Mouse (Mus musculus) CD4-positive helper T cell, adult 2 months (primary cell): ENCODE data around the gene St5.

Source experiments
- DNase-seq: peaks from one replicate; pipeline ENCODE4 v3.0.0-alpha.2; 2012; ENCODE audit warnings: low read depth, missing footprints, low spot score

Gene St5

DNA sequence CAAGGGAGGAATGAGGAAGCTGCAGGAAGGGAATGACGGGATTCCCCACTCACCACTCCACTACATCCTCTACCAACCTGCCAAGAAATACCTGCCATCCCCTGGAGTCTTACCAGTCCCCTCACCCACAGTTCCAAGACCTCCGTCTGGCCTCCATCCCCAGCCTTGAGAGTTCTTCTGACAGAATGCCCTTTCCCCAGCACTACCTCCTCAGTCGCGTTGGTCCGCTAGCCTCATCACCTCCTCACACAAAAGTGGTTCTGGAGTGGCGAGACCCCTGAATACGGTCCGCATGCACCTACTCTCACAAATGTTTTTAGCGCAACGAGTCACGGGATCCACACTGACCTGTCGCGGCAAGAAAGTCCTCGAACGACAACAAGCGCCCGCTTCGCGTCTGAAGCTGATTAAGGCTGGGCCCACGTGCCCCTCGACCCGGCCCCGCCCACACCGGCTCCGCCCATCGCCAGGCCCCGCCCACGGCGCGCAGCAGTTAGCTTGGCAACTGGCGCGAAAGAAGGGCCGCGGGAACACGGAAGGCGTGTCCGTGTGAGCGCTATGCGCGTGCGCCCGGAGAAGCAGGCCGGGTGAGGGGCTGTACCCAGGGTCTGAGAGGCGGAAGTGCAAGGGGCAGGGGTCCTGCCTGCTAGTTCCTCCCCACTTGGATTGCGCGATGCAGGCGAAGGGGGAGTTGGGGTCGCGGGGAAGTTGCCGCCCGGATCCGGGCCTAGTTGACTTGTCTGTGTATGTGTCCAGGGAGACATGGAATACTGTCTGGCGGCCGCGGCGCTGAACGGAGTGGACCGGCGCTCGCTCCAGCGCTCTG is at the start of gene St5, which contains the start of gene Akip1:
St5 (minus strand) TSS at position 416 of the 826 bp plus-strand sequence.
Akip1 (plus strand) TSS at position 501 of the 826 bp plus-strand sequence.
- DNase-seq: peak; percentile 95

- peak; percentile 87 for DNase-seq
Measured at GRCm38 (mm10) chr7:109752008-109752925, 48.9 kb upstream of the St5 start, which contains the start of gene Tmem9b. Tmem9b (minus strand) TSS chr7:109752875.

GRCm38 (mm10) chr7:109751427-109752007 is 48.1 kb upstream of the St5 start:
- peak; percentile 23 for DNase-seq

DNA sequence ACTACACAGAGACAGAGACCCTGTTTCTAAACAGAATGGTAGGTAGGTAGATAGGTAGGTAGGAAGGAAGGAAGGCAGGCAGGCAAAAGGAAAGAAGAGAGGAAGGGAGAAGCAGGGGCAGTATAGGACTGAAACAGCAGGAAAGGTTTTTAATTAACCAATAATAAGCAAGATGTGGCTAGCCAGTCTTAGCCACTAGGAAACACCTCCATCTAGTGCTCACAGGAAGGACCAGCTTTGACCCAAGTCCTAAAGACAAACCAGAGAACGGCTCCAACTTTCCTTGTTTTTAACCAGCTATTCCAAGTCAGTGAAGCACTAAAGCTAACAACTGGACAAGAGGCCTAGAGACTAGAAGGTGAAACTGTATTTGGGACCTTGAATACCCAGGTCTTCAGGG is 44.3 kb upstream of the St5 start:
- no peak for DNase-seq

GRCm38 (mm10) chr7:109741703-109742102 is 38.3 kb upstream of the St5 start:
- DNase-seq: peak; percentile 71

DNA sequence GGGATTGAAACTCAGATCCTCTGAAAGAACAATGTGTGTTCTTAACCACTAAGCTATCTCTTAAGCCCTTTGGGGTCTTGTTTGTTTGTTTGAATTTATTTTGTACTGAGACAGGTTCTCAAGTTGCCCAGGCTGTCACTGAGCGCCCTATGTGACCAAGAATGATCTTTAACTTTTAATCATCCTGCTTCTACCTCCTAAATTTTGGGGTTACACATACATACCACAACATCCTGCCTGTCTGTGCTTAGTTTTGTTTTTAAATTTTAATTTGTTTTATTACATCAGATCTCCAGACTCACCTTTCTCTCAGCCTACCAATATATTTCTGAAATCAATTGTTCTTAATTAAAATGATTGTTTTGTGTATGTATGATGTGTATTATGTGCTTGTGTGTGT is 37.7 kb upstream of the St5 start:
- peak; percentile 41 for DNase-seq

DNA sequence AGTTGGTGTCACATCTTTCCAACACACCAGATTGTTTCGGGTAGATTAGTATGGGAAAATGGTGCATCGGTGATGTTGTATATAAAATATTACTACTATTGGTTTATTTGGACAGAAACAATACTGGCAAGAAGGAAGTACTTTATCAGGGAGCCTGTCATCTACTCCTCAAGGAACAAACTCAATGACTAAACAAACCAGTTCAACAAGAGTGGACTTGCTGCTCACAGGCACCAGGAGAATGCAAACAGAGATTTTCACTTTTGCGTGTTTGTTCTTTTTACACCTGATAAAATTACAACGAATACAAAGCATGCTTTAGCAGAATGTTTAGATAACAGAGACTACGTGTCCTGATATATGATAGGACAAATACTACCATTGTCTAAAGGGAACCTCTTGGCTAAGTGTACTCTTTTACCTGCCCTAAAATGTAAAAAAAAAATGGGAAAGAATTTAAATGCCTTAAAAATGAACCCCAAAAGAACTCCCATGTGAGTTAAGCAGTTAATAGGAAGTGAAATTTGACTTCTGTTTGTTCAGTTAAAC is 36.5 kb upstream of the St5 start:
- DNase-seq: no peak

GRCm38 (mm10) chr7:109734806-109735205 is 31.4 kb upstream of the St5 start:
- DNase-seq: no peak

DNA sequence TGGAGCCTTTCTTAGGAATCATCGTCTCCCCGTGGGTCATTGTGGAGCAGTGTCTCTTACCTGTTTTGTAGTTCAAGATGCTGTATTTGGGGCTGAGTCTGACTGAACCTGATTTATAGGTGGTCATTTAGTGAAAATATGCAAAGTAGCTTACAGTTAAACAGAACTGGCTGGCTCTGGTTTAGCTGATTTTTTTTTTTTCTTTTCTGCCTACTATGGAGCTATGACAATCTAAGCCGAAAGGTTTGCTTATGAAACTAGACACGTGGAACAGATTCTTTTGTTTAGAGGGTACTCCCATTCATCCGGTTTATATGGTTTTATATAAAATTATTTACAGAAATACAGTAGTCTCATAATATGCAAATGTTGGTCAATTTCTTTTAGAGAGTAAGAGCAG is 28.2 kb upstream of the St5 start, which contains the start of gene Ascl3:
Ascl3 (minus strand) TSS at position 101 of the 400 bp plus-strand sequence.
- no peak for DNase-seq

- DNase-seq: no peak
Measured at GRCm38 (mm10) chr7:109723697-109724096, 20.3 kb upstream of the St5 start, which contains the start of gene BC051019. BC051019 (minus strand) TSS chr7:109723850.

DNA sequence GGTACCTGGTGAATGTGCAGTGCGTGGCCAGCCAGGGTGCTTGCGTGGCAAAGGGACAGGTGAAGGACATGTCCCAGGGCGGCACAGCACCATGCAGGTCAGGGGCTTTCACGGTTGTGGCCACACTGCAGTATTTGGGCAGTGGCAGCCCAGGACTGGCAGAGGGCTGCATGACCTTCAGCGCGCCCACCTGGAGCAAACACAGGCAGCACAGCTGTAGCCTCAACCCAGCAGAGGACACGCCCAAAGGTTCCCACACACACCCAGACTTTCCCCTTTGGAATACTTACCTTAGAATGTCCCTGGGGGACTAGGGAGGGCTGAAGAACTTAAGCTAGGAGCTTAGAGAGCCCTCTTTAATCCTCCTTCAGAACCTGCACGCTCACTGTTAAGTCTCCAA is 19.7 kb upstream of the St5 start:
- no peak for DNase-seq

- DNase-seq: no peak
Measured at GRCm38 (mm10) chr7:109722618-109723017, 19.2 kb upstream of the St5 start.

- DNase-seq: no peak
Measured at GRCm38 (mm10) chr7:109719286-109719685, 15.9 kb upstream of the St5 start.

GRCm38 (mm10) chr7:109713434-109713982 is 10.1 kb upstream of the St5 start:
- no peak for DNase-seq

GRCm38 (mm10) chr7:109712198-109712597 is 8.8 kb upstream of the St5 start:
- DNase-seq: no peak

DNA sequence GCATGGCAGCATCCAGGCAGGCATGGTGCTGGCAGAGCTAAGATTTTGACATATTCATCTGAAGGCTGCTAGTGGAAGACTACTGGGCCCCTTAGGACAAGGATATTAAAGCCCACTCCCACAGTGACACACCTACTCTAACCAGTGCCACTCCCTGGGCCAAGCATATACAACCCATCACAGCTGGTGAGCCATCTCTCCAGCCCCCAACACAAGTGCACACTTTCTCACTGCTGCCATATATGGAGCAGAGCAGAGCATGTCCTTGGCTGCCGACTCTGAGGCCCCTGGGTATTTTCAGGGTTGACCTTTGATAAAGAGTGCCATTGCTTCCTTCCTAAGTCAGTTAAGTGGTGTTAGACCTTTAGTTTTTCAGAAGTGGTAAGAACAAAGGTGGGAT is 6.7 kb upstream of the St5 start:
- no peak for DNase-seq

DNA sequence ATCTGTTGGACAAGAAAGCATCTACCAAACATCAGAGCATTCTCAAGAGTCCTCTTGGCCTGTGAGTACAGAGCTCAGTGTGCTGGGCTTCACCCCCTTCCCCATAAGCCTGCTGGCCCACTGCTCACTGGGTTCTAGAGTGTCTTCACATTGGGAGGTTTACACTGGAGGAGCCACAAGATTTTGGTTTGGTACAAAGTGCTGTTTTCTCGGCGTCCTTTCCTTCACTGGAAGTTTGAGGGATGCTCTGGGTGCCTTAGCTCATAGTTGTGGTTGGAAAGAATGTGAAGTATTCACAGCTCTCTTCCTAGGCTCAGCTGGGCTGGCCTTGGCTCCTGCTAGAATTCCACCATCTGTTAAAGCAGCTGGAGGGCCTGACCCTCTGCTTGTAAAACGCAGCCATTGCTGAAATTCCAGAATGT is 5.6 kb upstream of the St5 start:
- DNase-seq: no peak

- peak; percentile 72 for DNase-seq
Measured at GRCm38 (mm10) chr7:109707023-109707785, 3.8 kb upstream of the St5 start.

DNA sequence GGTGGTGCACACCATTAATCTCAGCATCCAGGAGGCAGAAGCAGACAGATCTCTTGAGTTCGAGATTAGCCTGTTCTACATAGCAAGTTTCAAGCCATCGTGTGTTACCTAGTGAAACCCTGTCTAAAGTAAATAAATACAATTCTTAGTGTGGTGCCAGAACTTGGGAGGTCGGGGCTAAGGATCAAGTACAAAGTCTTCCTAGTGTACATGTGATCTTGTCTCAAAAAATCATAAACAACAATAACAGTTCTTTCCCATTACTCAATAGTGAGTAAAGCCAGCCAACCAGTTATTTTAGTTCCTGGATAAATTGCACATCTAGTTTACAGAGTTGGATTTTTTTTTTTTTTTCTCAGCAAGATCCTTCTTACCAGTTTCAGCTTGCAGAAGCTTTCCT is 1.1 kb upstream of the St5 start:
- DNase-seq: no peak

DNA sequence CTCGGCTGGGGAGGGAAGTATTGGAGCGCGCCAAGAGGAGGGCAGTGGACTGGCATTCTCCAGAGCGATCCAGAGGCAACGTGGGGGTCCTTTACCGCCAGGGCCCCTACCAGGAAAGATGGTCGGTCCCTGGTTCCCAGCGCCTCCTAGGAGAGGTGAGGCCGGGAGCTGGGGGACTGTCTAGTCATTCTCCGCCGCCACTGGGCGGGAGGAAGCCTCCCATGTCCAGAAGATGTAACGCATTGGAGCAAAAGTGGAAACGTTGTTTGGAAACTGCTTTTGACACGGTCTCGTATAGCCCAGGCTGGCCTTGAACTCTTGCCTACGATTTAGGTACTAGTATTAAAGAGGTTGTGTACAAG is 592 bp upstream of the St5 start:
- no peak for DNase-seq
